Mouse (Mus musculus) retina, adult 2 months (tissue): ENCODE results near the gene Fbxo34.
"Not testable (repeated sequence)": the region's sequence is repeated elsewhere in the genome, so short reads cannot be mapped to it uniquely, and the experiment has no call there.

Source experiments
- DNase-seq: peaks from one replicate; pipeline ENCODE4 v3.0.0-alpha.2; 2012; ENCODE audit warnings: low read depth, low spot score

Fbxo34 gene

GRCm38 (mm10) chr14:47450121-47450520, at the start of gene Fbxo34:
TSS of gene Fbxo34 (plus strand) at chr14:47450421.
- not testable (repeated sequence) for DNase-seq

GRCm38 (mm10) chr14:47402735-47403134, 47.5 kb upstream of the Fbxo34 start:
- no peak for DNase-seq

DNA sequence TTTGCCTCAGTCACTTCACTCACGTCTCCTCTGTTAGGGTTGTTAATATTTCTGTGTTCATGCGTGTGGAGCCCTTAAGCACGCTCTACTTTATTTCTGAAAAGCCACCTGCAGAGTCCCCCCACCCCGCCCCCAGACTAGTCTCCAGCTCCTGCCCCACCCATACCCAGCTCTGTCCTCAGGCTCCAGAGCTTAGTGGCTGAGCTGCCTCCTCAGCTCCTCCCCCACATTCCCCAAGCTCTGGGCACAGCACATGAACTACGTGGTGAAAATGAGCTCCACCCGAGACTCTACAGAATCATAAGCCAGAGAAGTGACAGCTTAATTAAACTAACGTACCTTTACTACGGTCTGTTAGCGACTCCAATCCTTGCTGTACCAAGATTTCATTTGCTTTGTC, 44.2 kb upstream of the Fbxo34 start:
- DNase-seq: no peak

DNA sequence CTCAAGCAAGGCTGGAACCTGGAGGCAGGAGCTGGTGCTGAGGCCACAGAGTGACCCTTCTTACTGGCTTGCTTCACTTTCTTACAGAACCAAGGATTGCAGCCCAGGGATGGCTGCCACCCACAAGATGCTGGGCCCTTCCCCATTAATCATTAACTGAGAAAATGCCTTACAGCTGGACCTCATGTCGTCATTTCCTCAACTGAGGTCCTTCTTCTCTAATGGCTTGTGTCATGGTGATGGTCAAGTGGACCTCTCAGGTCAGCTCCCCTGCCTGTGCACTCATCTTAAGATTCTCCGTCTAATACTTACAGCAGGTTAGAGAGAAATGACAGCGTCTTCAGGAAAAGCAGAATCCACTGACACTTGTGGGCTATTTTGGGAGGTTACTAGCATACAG, 32.9 kb upstream of the Fbxo34 start:
- DNase-seq: no peak

DNA sequence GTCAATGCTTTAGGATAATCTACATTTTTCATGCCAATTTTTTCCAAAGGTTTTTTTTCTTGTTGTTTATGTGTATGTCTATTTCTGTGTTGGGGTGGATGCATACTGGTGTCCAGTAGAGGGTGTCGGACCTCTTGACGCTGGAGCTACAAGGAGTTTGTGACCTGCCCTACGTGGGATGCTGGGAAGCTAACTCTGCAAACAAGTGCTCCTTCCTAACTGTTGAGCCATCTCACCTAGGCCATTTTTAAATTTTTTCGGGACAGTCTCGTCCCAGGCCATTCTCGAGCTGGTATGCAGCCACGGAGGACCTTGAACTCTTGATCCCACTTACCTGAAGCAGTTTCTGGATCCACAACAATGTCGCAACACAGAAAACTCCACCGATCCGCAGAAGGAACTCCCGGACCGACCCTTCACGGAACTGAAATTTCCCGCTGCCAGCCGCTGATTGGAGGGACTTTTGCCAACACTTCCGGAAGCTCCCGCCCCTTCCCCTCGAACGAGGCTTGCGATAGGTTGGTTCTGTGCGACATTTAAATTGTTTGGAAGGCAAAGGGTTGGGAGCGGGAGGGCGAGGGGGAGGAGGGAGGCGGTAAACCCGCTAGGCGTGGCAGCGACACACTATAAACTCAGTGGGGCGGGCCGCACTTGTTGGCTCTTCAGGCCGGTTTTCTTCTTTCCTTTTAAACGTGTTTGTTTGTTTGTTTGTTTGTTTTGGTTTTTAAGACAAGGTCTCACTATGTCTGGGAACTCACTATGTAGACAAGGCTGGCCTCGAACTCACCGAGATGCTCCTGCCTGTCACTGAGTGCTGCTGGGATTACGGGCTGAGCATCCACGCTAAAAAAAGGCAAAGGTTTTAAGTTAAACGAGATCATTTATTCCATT, 32.2 kb upstream of the Fbxo34 start, which contains the start of gene Dlgap5:
Gene Dlgap5 (minus strand): TSS at position 633 of the 891 bp plus-strand sequence.
- peak; percentile 70 for DNase-seq

- no peak for DNase-seq
These were observed 31.6 kb upstream of the Fbxo34 start for GRCm38 (mm10) chr14:47418666-47418991.

DNA sequence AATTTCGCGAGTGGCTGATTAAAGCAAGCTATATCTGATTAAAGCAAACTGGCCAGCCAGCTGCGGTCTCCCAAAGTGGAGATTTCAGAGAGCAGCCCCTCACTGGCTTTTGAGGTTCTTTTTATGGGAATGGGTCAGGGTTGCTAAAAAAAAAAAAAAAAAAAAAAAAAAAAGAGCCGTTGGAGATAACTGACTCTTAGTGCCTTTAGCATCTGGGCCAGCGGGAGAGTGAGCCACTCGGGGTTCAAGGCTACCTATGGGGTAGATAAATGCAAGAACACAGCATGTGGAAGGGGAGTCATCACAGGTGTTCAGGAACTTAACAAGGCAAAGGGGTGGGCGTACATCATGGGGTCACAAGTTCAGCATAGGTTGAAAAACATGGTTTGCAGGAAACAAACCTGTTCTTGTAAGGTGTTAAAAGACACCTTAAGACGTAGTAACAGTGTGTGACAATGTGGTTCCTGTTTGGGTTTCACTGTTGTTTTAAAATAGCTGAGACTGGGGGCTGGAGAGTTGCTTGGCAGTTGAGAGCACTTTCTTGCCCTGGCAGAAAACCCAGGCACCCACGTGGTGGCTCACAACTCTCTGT, 31.1 kb upstream of the Fbxo34 start:
- no peak for DNase-seq

DNA sequence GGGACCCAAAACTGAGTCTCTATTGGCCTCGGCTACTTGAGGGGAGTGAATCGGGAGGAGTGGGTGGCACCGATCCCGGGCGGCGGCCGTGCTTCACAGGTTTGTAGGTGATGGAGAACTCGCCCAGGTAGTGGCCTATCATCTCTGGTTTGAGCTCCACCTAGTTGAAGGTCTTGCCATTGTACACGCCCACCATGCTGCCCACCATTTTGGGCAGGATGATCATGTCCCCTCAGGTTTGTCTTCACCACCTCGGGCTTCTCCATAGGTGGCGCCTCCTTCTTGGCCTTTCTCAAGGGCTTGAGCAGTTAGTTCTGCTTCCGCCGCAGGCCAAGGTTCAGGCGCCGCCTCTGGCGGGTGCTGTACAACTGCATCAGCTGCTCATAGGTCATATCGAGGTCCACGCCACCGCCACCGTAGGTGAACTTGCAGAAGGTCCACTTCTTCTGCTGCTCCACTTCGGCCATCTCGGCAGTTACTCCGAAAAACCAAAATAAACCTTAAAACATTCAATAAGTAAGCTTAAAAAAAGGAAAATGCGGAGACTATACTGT, 30.4 kb upstream of the Fbxo34 start:
- no peak for DNase-seq

DNA sequence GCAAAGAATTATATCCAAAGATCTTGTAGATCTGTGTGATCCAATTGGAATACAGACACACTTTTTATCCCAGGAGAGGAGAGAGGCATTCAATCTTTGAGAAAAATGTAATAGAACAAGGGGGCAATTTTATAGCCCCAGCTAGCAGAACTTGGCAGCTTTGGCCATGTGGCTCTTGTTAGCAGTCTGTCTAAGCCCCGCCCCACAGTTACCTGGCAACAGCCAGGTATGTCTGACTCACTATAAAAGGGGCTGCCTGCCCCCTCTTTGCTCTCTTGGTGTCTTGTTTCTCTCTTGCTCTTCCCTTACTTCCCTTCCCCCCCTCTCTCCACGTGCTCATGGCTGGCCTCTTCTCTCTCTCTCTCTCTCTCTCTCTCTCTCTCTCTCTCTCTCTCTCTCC, 28.6 kb upstream of the Fbxo34 start:
- DNase-seq: no peak

GRCm38 (mm10) chr14:47422466-47422865, 27.8 kb upstream of the Fbxo34 start:
- DNase-seq: no peak

DNA sequence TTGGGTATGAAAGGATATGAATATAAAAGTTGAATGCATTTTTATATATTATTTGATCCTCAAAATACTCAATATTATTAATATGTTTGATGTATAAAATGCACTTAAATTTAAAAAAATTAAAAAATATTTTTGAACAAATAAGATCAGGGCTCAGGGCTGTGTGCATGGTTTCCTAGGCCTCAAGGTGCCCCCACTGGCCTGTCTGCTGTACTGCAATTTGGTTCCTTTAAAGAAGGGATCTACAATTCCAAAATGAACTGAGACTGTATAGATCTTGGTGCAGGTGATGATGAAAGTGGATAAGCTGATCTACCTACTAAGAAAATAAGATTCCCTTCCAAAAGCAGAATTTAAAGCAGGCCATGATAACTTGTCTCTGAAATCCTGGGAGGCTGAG, 17.2 kb upstream of the Fbxo34 start:
- no peak for DNase-seq

DNA sequence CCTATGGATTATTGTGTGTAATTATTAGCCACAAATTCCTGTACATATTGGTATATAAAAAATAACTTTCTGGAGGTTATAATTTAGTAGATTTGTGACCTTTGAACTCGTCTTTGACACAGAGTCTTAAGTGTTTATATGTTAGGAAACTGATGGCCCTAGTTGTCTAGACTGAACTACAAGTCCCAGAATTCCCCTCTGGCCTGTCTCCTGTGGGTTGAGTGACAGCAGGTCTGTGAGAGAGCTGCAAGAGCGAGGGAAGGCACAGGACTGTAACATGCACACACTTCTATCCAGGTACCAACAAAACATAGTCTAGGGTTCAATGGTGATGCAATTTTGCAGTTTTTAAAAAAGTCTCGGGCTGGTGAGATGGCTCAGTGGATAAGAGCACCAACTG, 11.3 kb upstream of the Fbxo34 start:
- DNase-seq: no peak

DNA sequence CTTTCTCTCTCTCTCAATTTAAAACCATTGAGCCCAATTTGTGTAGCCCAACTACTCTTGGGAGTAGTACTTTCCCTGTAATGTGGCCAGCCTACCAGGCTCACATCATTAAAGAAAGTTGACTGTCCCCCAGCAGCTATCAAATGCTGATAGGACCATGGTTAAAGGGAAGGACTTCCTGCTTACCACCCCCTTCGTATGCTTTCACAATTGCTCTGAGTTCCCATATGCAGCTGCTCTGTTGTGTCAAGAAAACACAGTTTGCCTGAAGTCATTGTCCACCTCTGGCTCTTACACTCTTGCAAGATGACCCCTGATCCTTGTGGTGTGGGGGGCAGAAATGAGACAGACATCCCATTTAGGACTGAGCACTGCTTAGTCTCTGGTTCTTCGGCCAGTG, 5.3 kb upstream of the Fbxo34 start:
- no peak for DNase-seq

DNA sequence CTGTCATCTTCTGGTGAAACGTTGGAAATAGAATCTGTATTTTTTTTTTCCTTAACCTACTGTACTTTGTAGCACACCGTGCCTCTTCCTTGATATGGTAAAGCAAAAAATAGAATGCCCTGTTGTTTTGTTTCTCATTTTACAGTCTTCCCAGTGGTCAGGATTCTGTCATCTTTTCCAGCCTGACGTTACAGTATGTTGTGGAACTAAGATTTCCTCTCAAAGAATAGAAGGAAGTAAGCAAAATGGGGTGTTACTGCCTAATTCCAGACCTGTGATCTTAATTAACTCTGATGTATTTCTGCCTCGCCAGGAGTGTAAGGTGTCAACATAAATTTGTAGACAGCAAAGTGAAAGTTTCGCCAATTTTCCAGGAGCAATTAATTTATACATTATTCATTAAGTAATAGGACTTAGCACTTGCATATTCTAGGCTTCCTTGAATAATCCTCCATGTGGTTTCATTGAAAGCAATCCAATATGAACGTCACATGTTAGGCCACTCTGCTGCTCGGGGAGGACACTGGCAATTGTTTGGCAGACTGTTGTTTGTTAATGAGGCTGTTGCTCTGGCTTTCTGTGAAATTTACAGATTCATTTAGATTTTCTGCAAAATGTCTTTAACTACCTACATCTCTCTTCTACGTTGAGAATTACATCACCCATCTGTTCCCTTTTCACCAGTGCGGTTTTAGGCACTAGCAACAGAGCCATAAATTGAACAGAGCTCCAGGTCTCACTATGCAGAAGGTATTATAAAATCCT, 4.7 kb upstream of the Fbxo34 start:
- DNase-seq: no peak

GRCm38 (mm10) chr14:47459556-47459955, 9.3 kb downstream of the Fbxo34 start:
- DNase-seq: no peak

DNA sequence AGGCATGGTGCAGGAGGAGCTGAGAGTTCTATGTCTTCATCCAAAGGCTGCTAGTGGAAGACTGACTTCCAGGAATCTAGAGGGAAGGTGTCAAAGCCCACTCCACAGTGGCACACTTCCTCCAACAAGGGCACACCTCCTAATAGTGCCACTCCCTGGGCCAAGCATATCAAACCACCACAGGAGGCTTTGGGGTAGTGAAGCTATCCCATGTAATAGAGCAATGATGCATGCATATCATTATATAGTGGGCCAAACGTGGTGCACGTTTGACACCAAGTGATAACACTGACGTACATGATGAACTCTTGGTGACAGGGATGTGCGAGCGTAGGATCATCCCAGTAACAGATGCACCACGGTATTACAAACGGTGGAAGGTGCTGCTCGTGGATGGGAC, 11.8 kb downstream of the Fbxo34 start:
- DNase-seq: no peak

- no peak for DNase-seq
These were observed 12.2 kb downstream of the Fbxo34 start for GRCm38 (mm10) chr14:47462453-47462852.

- DNase-seq: no peak
These were observed 12.7 kb downstream of the Fbxo34 start for GRCm38 (mm10) chr14:47462877-47463460.

GRCm38 (mm10) chr14:47464426-47464825, 14.2 kb downstream of the Fbxo34 start:
- DNase-seq: no peak

GRCm38 (mm10) chr14:47465468-47466175, 15.4 kb downstream of the Fbxo34 start:
- no peak for DNase-seq

GRCm38 (mm10) chr14:47472359-47472742, 22.1 kb downstream of the Fbxo34 start:
- DNase-seq: peak; percentile 85
